Comparison of ENCODE assay signal across 20 mouse cellular contexts in genomic region chr9:57959399-57959798, GRCm38 (mm10). TPM values are rescaled to one million over a fixed set of nuclear protein-coding genes. Genes with fewer than 3 reads are reported as not detected.
A peak's percentile ranks its signal among the peaks of the same experiment; 100 is the strongest.
DNase-seq lines count a peak whose midpoint lies in the region; TF ChIP-seq lines count a peak whose summit lies in the region.
"Had no signal": no experiment of that assay in that cellular context is flagged by ENCODE, and none has a peak within 500 bp of the region (broad histone marks: within the 10 kb centered on the region; RNA-seq: fewer than 3 reads in every experiment).

No protein-coding gene starts in this region.

- in situ Hi-C loops in CH12.LX (cut with MboI; ENCODE audit: low pct_ligation_motif_present, low pct_unique_long_range_greater_than_20kb, low sequenced_read_pairs): no loop called here

- no peaks in the 10 kb centered on the region for H3K9me3 ChIP-seq in heart, embryonic 10.5 days
- no peaks in the 10 kb centered on the region for H3K9me3 ChIP-seq in CH12.LX (replicated peaks; ENCODE audit: low read length)
- H3K9me3 ChIP-seq: embryonic facial prominence, embryonic 12.5 days; forebrain, embryonic 15.5 days; hindbrain, embryonic 13.5 days had no signal

- H3K4me2 ChIP-seq in CH12.LX (ENCODE audit: insufficient read depth, low read depth, poor library complexity, severe bottlenecking): no peak overlapping the region
- H3K4me2 ChIP-seq: embryonic facial prominence, embryonic 12.5 days; forebrain, embryonic 15.5 days; hindbrain, embryonic 13.5 days had no signal

- no peak overlapping the region for H3K9ac ChIP-seq in CH12.LX (ENCODE audit: insufficient read depth, low read depth)
- H3K9ac ChIP-seq: embryonic facial prominence, embryonic 12.5 days; forebrain, embryonic 15.5 days; hindbrain, embryonic 13.5 days had no signal

- no peak overlapping the region for H3K4me3 ChIP-seq in cerebellum, adult 2 months (replicated peaks; ENCODE audit: insufficient read depth, low read depth, low read length)
- no peak overlapping the region for H3K4me3 ChIP-seq in heart, embryonic 10.5 days
- H3K4me3 ChIP-seq in layer of hippocampus, adult 2 months: no peak overlapping the region
- no peak overlapping the region for H3K4me3 ChIP-seq in CH12.LX (replicated peaks in 1 of 3; ENCODE audit: low read depth in 2 of 3, low read length in 2 of 3, poor library complexity in 1 of 3)
- H3K4me3 ChIP-seq: embryonic facial prominence, embryonic 12.5 days; forebrain, embryonic 15.5 days; hindbrain, embryonic 13.5 days had no signal

- dilution Hi-C loops in CH12.LX (cut with MboI; ENCODE audit: extremely low pct_ligation_motif_present, extremely low pct_unique_long_range_greater_than_20kb, low sequenced_read_pairs): no loop called here

- no peaks in the 10 kb centered on the region for H3K27me3 ChIP-seq in cerebellum, adult 2 months (ENCODE audit: control insufficient read depth, insufficient read depth, low read length)
- H3K27me3 ChIP-seq in heart, embryonic 10.5 days (ENCODE audit: insufficient read depth, poor library complexity, severe bottlenecking): peaks cover 16% of the 10 kb centered on the region; the same call in 1 of the 2 replicates
- no peaks in the 10 kb centered on the region for H3K27me3 ChIP-seq in CH12.LX (replicated peaks)
- H3K27me3 ChIP-seq: embryonic facial prominence, embryonic 12.5 days; forebrain, embryonic 15.5 days; hindbrain, embryonic 13.5 days had no signal

- WGBS in cerebellum, adult 2 months: 74% methylated on average over 10 of the region's 10 CpGs
- WGBS in heart, embryonic 10.5 days: 57% methylated on average over 10 of the region's 10 CpGs

- no peaks in the 10 kb centered on the region for H3K36me3 ChIP-seq in heart, embryonic 10.5 days
- H3K36me3 ChIP-seq in CH12.LX (replicated peaks in 1 of 2; ENCODE audit: control insufficient read depth in 1 of 2, insufficient read depth in 1 of 2, low read length in 1 of 2): peaks cover 85 to 91% of the 10 kb centered on the region in 2 experiments
- H3K36me3 ChIP-seq: embryonic facial prominence, embryonic 12.5 days had no signal

- H3K4me1 ChIP-seq in cerebellum, adult 2 months (ENCODE audit: control insufficient read depth, insufficient read depth, low read length): peaks cover 7% of the 10 kb centered on the region; the same call in 1 of the 2 replicates
- H3K4me1 ChIP-seq in heart, embryonic 10.5 days: peaks cover 50% of the 10 kb centered on the region
- peaks cover 42 to 94% of the 10 kb centered on the region in 2 experiments for H3K4me1 ChIP-seq in CH12.LX (ENCODE audit: control insufficient read depth in 1 of 2, insufficient read depth in 2 of 2)
- H3K4me1 ChIP-seq: embryonic facial prominence, embryonic 12.5 days; forebrain, embryonic 15.5 days had no signal

- DNase-seq in cerebellum, adult 2 months: no peak
- no peak for DNase-seq in cerebellum, adult 9-11 months
- no peak for DNase-seq in heart, embryonic 10.5 days (ENCODE audit: low spot score)
- no peak for DNase-seq in heart, adult 9 months (ENCODE audit: low spot score in 2 of 2)
- DNase-seq in layer of hippocampus, adult 2 months (ENCODE audit: low spot score in 2 of 2): no peak
- DNase-seq in layer of hippocampus, adult 9-11 months: no peak
- DNase-seq in CH12.LX (ENCODE audit: extremely low read depth): no peak
- no peak for DNase-seq in embryo, embryonic 10 days (ENCODE audit: low spot score)
- DNase-seq: adrenal gland, postnatal 10 days; B cell, adult 2 months; gastrocnemius, postnatal 36 days; heart, postnatal 10 days; kidney, adult 11 months had no signal

- TF ChIP-seq EP300 in CH12.LX (IDR thresholded peaks at IDR 0.05; ENCODE audit: low read length): no peak

- no peak for TF ChIP-seq CTCF in cerebellum, adult 2 months (IDR thresholded peaks at IDR 0.05; ENCODE audit: borderline replicate concordance, insufficient read depth, low read depth, low read length)
- no peak for TF ChIP-seq CTCF in layer of hippocampus, adult 2 months (conservative IDR thresholded peaks at IDR 0.05)
- no peak for TF ChIP-seq CTCF in CH12.LX (conservative IDR thresholded peaks at IDR 0.05 in 1 of 2, IDR thresholded peaks at IDR 0.05 in 1 of 2; ENCODE audit: low read depth in 2 of 2, low read length in 2 of 2)

- H3K79me2 ChIP-seq in CH12.LX (replicated peaks; ENCODE audit: control insufficient read depth, extremely low read depth, insufficient read depth, poor library complexity, severe bottlenecking): peaks cover 44% of the 10 kb centered on the region

- TF ChIP-seq POLR2A in cerebellum, adult 2 months (IDR thresholded peaks at IDR 0.05; ENCODE audit: borderline replicate concordance, insufficient read depth, low read length): no peak
- TF ChIP-seq POLR2A in CH12.LX (IDR thresholded peaks at IDR 0.05; ENCODE audit: low read depth, low read length): no peak

- no peak for TF ChIP-seq RAD21 in CH12.LX (IDR thresholded peaks at IDR 0.05; ENCODE audit: low read depth, low read length)

- H3K27ac ChIP-seq in cerebellum, adult 2 months (ENCODE audit: insufficient read depth, low read length): 0 out of 2 replicates have a peak overlapping the region, but pooled peaks have one; percentile 35
- peak overlapping the region; percentile 72 for H3K27ac ChIP-seq in heart, embryonic 10.5 days
- peak overlapping the region; percentile 68 for H3K27ac ChIP-seq in layer of hippocampus, adult 2 months
- 0 out of 2 replicates have a peak overlapping the region, but pooled peaks have one; percentile 34 for H3K27ac ChIP-seq in CH12.LX (ENCODE audit: insufficient read depth, low read depth)
- H3K27ac ChIP-seq: embryonic facial prominence, embryonic 12.5 days; forebrain, embryonic 15.5 days; hindbrain, embryonic 13.5 days; hindbrain, postnatal 0 days had no signal

TF ChIP-seq in CH12.LX, 34 proteins besides CTCF, POLR2A, EP300 and RAD21:
- TF ChIP-seq CHD2 (IDR thresholded peaks at IDR 0.05; ENCODE audit: low read length) (no peak), JUN (IDR thresholded peaks at IDR 0.05; ENCODE audit: insufficient read depth, low read depth, low read length) (no peak), PAX5 (IDR thresholded peaks at IDR 0.05; ENCODE audit: low read length) (no peak), MAZ (IDR thresholded peaks at IDR 0.05; ENCODE audit: low read depth, low read length) (no peak)

RNA-seq across cellular contexts. Expression of gene Sema7a, which starts 19.5 kb away (rescaled TPM):
- 177 and 189 TPM in 2 replicates for polyA plus RNA-seq in cerebellum, adult 2 months (2012; rRNA removed)
- polyA plus RNA-seq in heart, embryonic 10.5 days (2016; fragmentation: Nextera tagmentation; extraction: Ambion mirVana): 0.16 TPM in 1 of 2 replicates, not detected in the other
- total RNA-seq in layer of hippocampus, adult 2 months (2021): 100 to 1,000 TPM in 1 of 2 experiments, 10 to 100 TPM in 1; 94.4 to 102 TPM
- total RNA-seq in CH12.LX (2012; rRNA removed) (113 and 181 TPM in 2 replicates), CH12.LX (2014; rRNA removed) (78.2 and 88.6 TPM in 2 replicates)
- polyA plus RNA-seq in CH12.LX (2012; ENCODE audit: insufficient read length, low read depth): 81.9 and 89.4 TPM in 2 replicates
- total RNA-seq: MEL had no signal
- polyA plus RNA-seq: CD4-positive, CD25-positive, alpha-beta regulatory T cell, adult 4 months had no signal

RNA-seq across cellular contexts. Expression of gene Cyp11a1, which starts 46.8 kb away (rescaled TPM):
- 3.6 and 3.7 TPM in 2 replicates for polyA plus RNA-seq in cerebellum, adult 2 months (2012; rRNA removed)
- polyA plus RNA-seq in heart, embryonic 10.5 days (2016; fragmentation: Nextera tagmentation; extraction: Ambion mirVana): 0.10 TPM in 1 of 2 replicates, not detected in the other
- 1 to 10 TPM in 1 of 2 experiments, under 1 TPM in 1; 0.79 to 1.7 TPM for total RNA-seq in layer of hippocampus, adult 2 months (2021)
- 2.6 and 4.6 TPM in 2 replicates for total RNA-seq in CH12.LX (2012; rRNA removed)
- total RNA-seq in CH12.LX (2014; rRNA removed): 8.3 and 9.0 TPM in 2 replicates
- 12.1 and 12.8 TPM in 2 replicates for polyA plus RNA-seq in CH12.LX (2012; ENCODE audit: insufficient read length, low read depth)
- total RNA-seq: gastrocnemius, postnatal 36 days; MEL had no signal
- polyA plus RNA-seq: CD4-positive, CD25-positive, alpha-beta regulatory T cell, adult 4 months; forebrain, embryonic 11.5 days had no signal

RNA-seq across cellular contexts. Expression of gene Ubl7, which starts 48.6 kb away (rescaled TPM):
- polyA plus RNA-seq in cerebellum, adult 2 months (2012; rRNA removed): 133 and 140 TPM in 2 replicates
- 110 TPM in 2 replicates for polyA plus RNA-seq in heart, embryonic 10.5 days (2016; fragmentation: Nextera tagmentation; extraction: Ambion mirVana)
- 10 to 100 TPM; 98.5 to 98.7 TPM for total RNA-seq in layer of hippocampus, adult 2 months (2021)
- 31.2 and 37.3 TPM in 2 replicates for total RNA-seq in CH12.LX (2012; rRNA removed)
- 19.9 and 24.7 TPM in 2 replicates for total RNA-seq in CH12.LX (2014; rRNA removed)
- 73.3 and 81.1 TPM in 2 replicates for polyA plus RNA-seq in CH12.LX (2012; ENCODE audit: insufficient read length, low read depth)

Comparison
In these comparisons a context has a peak if more than half of its experiments do, and no peak if none do; other contexts are left out.
1. RNA of gene Sema7a, which starts 19.5 kb away (polyA plus RNA-seq): 177 to 189 TPM in cerebellum, adult 2 months and 81.9 to 89.4 TPM in CH12.LX; 0.16 TPM in heart, embryonic 10.5 days; every median in the first group is over 10 times any median in the second.
2. Peak in every context shown above with its lines, with median percentiles within 50 percentile points of each other: H3K27ac ChIP-seq.